Mouse (Mus musculus) left cerebral cortex, postnatal 25 days (tissue): ENCODE measurements at regions not wholly inside any gene's neighbourhood (a gene's known extent, or its start where the extent isn't known, plus 50 kb on each side); places are given as distances from the start of the nearest gene placed in this dataset.

Experiments used
- DNase-seq, 2 experiments: peaks; one replicate each; pipeline ENCODE4 v3.0.0; 2022; ENCODE audit warnings: low spot score in 2 of 2, mixed read lengths in 1 of 2
- intact Hi-C: fragments of 180-260 bp; cut with DNase I; formaldehyde crosslinking; loops from one replicate; pipeline ENCODE4 v1.15.1; 2025

DNA sequence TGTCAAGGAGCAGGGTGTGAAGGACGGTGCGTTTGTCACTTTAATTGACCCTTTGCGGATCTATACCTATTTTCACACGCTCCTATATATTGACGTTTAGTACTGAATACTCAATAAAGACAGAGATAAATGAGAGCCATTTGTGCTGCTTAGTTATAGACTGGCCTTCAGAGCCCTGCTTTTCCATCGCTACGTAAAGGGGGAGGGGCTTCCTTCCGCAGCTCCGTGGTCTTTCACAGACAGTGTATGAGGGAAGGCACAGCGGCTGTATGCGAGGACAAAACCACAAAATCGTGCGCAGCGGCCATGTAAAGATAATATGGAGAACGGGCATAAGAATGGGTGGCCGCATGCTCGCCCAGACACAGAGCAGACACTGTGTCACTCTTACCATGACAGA, 58.4 kb upstream of the Pced1b start:
- intact Hi-C loops = loop anchor here (10.0 kb wide), 1 partner anchor 644 kb away; no protein-coding TSS in a partner anchor
- DNase-seq = no peak

DNA sequence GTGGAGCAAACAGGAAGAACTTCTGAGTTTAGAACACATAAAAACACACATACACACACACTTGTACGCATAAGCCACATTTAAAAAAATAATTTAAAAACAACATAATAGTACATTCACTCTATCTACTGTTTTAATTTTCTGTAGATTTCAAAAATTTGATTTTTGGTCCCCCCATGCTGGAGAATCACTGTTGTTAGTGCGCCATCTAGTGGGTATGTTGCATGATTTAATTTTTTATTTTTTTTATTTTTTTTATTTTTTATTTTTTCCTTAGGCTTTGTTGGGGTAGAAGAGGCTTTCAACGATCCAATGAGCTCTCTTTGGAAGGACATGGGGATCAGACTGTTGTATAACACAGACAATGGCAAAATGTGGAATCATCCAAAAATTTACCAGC, 59.1 kb upstream of the Pced1b start:
- intact Hi-C loops = loop anchor here (2.0 to 10.0 kb wide), 2 partner anchors 253 to 643 kb away; no protein-coding TSS in a partner anchor
- DNase-seq = no peak

DNA sequence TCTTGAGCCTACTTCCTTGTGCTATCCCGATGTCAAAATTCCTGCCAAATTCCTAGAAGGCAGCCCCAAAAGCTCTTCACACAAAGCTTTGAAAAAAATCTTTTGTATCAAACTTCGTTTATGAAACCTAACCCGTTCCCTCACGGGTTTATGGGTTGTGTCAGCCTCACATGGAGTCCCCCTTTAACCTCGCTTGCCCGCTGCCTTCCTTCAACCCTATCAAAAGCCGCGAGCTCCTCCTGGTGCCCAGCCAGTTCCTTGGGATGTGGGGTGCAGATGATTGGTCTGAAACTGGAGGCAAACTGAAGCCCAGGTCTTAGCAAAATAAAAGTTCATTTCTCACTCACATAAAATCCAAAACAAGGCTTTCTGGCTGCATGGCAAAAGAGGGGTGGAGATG, 60.9 kb upstream of the Pced1b start:
- intact Hi-C loops = loop anchor here (2.0 to 10.0 kb wide), 2 partner anchors 251 to 641 kb away; no protein-coding TSS in a partner anchor
- DNase-seq = no peak

DNA sequence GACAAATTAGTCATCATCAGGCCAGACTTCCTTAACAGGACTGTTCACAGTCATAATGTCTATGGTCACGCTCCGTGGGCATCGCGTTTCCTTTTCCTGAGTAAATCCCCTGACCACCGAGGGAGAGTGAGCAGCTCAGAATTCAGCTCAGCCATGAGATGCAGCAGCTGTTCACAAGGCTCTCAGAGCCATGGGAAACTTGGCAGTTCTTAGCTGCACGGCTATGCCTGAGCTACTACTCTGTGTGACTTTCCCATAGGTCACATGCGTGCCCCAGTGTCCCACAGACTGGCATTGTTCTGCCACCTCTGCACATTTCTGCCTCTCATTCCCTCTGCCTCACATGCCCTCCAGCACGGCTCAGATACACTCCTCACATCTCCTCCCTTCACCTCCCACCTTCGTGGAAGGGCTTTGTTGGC, 64.3 kb upstream of the Pced1b start:
- intact Hi-C loops = loop anchor here (10.0 kb wide), 1 partner anchor 638 kb away; no protein-coding TSS in a partner anchor
- no peak for DNase-seq

DNA sequence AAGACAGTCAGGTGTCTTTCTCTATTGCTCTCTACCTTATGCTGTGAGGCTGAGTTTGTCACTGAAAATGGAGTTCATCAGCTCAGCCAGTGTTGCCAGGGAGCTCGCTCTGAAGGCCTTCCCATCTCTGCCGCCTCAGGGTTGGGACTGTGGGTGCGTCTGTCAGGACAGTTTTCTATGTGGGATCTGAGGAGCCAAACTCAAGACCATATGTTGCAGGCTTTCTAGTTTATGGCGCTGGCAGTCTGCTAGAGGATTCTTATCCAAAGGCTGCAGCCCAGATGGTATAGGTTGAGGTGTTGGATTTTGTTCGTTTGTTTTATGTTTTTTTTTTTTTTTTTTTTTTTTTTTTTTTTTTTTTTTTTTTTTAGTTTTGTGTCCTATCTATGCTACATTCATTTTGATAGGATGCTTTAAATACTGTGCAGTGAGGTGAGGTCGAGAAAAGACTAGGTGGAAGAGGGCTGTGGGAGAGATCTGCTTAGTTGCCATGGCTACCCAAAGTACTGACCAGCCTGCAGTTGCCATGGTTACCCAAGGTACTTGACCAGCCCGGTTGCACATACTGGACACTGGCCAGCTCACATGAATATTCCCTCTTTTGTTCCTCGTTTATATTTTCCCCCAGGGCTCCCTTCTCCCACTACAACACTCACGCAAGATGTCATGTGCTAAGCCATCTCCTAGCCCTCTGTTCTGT, 65.8 kb upstream of the Pced1b start:
- intact Hi-C loops = loop anchor here (10.0 kb wide), 1 partner anchor 636 kb away; no protein-coding TSS in a partner anchor
- DNase-seq = peak in 1 of 2 experiments; percentile 65

DNA sequence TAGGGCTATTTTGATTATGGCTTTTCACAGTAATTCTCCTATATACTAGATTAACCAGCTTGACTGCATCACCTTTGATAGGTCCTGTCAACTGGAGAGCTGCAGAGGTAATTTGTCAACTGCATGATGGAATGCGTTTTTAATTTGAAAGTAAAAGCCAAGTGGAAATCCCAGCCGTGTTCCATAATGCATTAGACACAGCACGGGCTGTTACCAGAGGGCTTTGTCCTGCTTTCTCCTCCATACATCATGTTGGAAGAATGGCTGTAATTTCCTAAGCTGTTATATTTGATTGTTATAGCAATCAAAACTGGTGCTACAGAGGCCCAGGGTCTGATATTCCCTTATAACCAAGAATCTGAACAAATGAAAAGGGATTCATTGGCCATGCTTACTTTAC, 68.6 kb upstream of the Pced1b start:
- intact Hi-C loops = no loop called here
- no peak for DNase-seq

DNA sequence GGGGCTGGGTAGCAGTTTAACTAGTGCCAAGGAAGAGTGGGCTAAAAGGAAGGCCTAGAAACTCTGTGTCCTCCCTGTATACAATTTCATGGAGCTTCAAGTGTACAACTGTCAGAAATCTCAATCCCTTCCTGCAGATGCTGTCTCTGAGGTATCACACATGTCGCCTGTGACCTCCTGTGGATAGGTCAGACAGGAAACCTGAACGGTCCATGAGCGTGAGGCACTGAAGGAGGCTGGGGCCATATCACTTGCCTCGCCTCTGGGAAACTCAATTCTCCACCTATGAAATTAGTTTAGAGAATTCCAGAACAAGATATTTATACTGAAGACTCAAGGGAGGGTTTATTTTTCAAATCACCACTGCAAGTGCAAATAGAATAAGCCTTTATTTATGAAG, 69.1 kb upstream of the Pced1b start:
- no peak for DNase-seq
- intact Hi-C loops = no loop called here

DNA sequence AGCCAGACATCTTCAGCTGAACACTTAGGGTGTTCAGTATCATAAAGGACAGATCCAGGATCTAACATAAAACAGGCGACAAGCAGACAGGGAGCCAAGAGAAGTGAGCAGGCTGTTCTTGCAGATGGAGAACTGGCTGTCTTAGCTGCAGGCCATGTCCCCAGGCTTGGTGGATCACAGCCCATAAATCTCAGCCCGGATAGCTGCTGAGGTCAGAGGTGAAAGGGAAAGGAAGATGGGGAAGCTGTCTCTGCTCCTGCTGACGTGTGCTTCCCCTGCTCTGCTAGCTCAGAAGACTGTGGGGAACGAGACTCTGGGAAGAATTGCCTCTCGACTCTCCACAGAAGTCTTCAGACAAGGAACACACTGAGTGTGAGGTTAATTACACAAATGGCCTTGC, 71.9 kb upstream of the Pced1b start:
- DNase-seq = no peak
- intact Hi-C loops = no loop called here

DNA sequence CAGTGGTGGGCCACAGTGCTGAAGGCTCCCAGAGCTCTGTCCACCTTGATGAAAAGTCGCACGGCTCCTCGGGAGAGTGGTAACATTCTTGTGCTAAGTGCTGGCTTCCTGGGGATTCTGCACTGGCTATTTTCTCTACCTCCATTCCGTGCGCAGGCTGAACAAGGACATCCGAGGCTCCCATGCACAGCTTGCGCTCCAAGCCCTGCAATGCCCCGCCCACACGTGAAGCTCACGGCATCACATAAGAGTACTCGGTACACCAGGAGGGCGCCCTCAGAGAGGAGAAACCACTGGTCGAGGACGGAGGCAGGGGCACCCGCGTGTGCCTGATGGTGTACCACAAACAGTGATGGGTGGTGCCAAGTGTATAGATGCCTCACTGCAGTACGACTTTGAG, 73.7 kb upstream of the Pced1b start:
- no peak for DNase-seq
- intact Hi-C loops = no loop called here

DNA sequence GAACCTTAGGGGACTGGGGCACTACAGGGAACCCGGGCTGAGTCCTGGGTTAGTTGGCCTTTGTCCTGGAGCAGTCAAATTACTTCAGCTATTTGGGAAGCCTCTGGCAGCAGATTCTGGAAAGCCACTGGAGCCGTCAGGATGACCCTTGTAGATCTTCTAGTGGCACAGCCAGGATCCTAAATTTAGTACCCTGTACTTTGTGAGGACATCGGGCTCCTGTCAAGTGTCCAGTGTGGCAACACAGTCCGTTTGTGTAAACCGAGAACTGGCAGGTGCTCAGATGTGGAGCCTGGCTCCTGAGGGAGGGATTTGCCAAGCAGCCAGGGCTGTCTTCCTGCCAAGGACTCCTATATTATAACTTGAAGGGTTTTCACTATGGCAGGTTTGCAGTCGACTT, 76.8 kb upstream of the Pced1b start:
- DNase-seq = no peak
- intact Hi-C loops = no loop called here

DNA sequence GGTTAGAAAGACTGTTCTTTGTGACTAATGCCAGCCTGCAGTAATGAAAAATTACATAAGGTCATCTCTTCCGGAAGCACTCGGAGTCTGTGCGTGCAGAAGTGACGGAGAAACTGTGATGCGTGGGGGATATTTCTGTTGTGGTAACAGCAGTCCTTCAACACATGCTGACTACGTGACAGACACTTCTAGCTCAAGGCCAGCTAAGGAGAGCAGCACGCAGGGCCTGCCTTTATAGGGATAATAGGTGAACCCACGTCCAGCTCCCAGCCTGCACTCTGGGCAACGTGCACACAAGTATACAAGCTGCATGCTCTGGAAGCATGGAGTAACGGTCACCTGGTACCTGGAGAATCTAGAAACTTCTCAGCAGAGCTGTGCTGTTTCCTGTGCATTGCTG, 77.5 kb upstream of the Pced1b start:
- intact Hi-C loops = no loop called here
- no peak for DNase-seq

DNA sequence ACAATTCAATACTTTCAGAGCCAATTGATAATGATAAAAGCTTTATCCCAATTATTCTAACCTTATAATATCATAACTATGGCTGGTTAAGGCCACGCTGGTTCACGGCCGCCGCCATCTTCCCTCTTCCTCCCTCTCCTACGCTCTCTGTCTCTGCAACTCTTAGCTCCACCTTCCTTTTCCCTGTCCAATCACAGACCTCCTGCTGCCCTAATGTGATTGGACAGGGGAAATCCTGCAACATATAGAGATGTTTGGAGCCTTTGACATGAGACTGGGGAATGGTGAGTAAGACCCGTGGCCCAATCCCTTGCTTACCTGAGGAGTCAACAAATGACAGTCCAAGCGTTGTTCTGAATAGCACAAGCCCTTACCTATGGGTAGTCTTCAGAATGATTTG, 79.8 kb upstream of the Pced1b start:
- DNase-seq = no peak
- intact Hi-C loops = no loop called here

DNA sequence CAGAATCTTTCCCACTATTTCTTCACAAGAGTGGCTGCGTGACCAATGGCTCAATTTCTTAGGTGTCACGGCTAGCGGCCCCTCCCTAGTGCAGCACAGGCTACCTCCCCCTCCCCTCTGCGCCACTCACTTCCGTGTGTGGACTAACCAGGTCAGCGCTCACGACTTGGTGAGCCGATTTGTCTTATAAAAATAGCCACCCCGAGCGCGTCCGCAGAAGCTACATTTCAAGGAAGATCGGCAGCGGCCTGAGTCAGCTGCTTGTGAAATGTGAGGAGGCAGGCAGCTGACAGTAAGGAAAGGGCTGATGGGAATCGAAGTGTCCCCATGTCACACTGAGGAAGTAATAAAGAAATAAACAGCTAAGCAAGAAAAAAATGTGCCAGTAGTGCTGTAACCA, 82.3 kb upstream of the Pced1b start:
- intact Hi-C loops = no loop called here
- peak; percentile 16 to 37 for DNase-seq

DNA sequence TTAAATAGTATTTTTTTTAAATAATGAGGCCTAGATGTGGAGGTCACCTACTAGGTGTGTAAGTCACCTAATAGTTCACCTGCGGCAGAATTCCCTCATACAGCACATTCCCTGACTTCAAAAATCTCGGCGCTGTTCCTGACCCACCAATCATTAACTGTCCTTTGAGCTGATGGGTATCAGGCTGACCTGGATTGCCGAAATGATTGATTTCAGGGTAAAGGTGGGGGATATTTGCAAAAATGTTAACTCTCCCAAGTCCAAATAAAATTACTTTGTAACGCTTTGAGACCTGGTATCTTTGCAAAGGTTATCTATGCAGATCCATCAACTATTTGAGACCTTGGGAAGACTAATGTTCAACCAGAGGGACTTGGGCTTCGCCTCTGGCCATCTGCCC, 82.9 kb upstream of the Pced1b start:
- intact Hi-C loops = no loop called here
- no peak for DNase-seq

DNA sequence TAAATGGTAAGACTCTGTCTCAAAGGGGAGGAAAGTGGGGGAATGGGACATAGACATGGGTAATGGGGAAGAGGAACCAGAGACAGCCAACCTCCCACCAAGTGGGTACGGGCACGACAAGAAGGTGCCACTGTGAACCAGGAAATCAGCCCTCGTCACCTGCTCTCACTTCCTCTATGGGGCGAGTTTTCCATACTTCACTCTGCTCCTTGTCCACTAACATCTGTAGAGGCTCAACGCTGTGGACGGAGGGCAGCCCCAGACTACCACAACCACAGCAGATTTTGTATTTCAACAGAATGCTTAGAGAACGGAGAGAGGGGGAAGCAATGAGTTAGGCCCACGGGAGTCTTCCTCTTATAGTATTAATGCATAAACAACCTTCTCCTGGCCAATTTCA, 83.8 kb upstream of the Pced1b start:
- intact Hi-C loops = no loop called here
- DNase-seq = no peak

DNA sequence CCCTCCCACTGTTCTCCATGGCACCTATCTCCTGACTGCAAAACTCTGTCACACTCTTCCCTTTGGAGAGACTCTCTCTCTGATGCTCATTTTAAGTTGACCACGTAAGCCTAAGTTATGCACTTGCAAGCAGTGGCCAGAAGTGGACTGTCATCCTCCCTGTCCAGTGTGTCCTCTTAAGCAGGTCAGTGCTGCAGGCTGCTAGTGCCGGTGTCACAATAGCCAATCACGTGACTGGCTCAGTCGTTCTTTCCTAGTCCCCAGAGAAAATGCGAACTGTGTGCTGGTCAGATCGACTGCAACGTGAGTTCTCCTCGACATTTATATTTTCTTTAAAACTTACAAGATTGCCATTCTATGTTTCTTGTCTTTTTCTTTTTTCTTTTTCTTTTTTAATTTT, 84.6 kb upstream of the Pced1b start:
- intact Hi-C loops = no loop called here
- no peak for DNase-seq

DNA sequence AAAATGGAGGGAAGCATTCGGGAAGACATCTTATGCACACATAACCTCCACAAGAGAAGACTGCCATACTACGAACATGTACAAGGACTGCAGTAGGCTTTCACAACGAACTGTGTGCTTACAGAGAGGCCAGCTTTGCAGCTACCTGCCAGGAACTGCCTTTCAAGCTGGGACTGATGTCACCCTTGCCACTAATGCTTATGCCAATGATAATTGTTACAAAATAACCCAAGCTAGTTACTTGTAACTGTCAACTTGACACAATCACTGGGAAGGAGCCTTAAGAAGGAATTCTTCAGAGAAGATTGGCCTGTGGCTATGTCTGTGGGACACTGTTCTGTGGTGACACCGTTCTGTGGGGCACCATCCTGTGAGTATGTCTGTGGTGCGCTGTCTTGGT, 85.4 kb upstream of the Pced1b start:
- intact Hi-C loops = no loop called here
- DNase-seq = no peak

DNA sequence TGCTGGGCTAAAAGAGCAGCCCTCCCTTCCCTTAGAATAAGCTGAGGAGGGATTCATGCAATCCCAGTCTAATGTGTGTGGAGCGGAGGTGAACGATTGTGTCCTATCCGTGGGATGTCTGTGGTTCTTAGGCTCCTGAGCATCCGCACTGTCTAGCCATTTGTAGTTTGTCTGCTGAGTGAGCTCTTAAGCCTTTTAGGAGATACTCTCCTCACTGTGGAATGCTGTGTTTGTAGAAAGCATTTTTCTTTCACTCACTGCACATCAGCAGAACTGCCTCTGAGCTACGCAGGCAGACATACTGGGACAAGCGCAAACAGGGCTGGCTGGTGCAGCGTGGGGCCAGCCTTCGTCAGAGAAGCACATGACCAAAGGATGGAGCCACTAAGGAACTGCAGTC, 94.6 kb upstream of the Pced1b start:
- intact Hi-C loops = no loop called here
- DNase-seq = peak; percentile 8 to 22

DNA sequence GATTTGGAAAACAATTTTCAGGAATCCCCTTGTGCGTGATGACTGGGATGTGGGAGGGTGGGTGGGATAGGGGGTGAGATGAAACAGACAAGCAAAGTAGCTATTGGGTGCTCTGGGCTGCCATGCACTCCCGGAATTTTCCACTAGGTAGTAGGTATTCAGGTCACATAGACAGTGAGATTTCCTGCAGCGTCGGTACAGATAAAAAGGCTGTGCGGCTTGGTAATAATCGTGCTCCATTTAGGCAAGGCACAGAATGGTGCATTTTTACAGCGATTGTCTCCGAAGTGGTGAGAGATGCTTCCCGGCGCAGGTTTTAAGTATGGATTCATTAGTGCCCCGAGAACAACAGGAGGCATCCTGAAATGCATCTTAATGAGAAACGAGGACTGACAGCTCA, 95.1 kb upstream of the Pced1b start:
- intact Hi-C loops = no loop called here
- DNase-seq = peak in 1 of 2 experiments; percentile 19

DNA sequence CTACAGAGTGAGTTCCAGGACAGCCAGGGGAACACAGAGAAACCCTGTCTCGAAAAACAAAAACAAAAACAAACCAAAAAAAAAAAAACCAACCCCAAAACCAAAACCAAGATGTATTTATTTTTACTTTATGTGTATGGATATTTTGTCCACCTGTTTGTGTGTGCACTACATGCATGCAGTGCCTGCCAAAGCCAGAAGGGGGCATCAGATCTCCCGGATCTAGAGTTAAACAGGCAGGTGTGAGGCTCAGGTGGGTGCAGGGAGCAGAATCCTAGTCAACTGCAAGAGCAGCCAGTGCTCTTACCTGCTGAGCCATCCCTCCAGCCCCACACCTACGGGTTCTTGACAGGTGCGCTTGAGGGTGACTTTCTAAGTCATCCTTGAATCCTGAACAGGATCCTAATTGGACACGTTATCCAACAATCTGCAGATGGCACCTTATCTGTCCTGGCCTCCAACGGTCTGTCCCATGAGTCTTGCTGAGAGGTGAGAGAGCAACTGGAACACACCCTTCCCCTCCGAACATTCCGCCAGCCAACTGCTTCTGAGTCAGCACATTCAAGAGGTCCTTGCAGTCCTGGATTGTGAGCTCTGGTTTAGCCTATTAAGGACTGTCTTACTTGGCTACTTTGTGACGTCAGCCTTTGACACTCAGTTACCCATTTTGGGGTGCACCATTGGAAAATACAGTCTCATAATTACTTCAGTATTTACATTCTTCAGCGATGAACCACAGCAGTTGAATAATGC, 95.4 kb upstream of the Slc38a4 start:
- intact Hi-C loops = no loop called here
- DNase-seq = no peak

DNA sequence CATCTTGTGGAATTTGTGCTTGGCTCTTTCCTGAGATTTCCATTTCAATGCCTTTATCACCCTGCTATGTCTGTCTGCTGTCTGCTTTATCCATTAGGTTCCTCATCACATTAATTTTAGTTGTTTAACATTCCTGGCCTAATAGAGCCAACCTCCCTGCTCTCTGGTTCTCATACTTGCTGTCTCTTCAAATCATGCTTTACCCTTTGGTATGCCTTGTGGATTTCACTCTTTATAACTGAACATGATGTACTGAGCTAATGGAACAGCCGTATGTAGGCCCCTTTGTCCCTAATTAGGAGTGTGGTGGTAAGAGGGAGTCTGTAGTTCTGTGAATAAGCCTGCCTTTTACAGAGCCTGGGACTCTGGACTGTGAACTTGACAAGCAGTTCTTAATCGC, 86.2 kb upstream of the Slc38a4 start:
- no peak for DNase-seq
- intact Hi-C loops = no loop called here
